Mouse (Mus musculus) kidney, postnatal 36 days (tissue): Measurements from ENCODE around the gene Zcchc9.

Experiments used
- DNase-seq, 2 experiments: peaks; one replicate each; pipeline ENCODE4 v3.0.0; 2021 to 2022; ENCODE audit warnings: mixed read lengths in 2 of 2

Gene Zcchc9

GRCm38 (mm10) chr13:91807155-91807839, at the start of gene Zcchc9:
TSS of gene Zcchc9 (minus strand) at chr13:91807705.
- peak; percentile 92 to 93 for DNase-seq

- DNase-seq: no peak
These were observed 46.9 kb upstream of the Zcchc9 start for GRCm38 (mm10) chr13:91854412-91854811.

DNA sequence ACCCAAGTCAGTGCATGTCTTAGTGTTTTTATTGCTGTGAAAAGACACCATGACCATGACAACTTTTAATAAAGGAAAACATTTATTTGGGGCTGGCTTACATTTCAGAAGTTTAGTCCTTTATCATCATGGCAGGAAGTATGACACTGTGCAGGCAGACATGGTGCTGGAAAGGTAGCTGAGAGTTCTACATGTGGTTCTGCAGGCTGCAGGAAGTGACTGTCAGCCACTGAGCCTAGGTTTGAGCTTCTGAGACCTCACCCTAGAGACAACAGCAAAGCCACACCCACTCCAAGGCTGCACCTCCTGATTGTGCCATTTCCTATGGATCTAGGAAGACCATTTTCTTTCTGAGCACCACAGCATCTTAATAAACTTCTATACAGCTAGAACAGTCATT, 20.4 kb upstream of the Zcchc9 start:
- no peak for DNase-seq

DNA sequence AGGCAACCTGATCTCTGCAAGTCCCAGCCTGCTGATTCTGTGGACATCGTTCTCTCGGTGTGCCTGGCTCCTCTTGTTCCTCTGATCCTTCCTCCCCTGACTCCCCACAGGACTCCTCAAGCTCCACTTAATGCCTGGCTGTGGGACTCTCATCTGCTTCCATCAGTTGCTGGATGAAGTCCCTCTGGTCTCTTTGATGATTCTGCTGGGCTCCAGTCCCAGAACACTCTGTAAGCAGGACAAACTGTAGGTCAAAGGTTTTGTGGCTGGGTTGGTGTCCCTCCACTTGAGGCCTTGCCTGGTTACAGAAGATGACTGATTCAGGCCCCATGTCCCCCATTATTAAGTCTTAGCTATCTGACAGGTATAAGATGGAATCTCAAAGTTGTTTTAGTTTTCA, 18.6 kb upstream of the Zcchc9 start:
- no peak for DNase-seq

- no peak for DNase-seq
These were observed 17.5 kb upstream of the Zcchc9 start for GRCm38 (mm10) chr13:91824845-91825550.

GRCm38 (mm10) chr13:91823735-91824134, 16.2 kb upstream of the Zcchc9 start:
- no peak for DNase-seq

- DNase-seq: no peak
These were observed 7.2 kb upstream of the Zcchc9 start for GRCm38 (mm10) chr13:91814670-91815069.

DNA sequence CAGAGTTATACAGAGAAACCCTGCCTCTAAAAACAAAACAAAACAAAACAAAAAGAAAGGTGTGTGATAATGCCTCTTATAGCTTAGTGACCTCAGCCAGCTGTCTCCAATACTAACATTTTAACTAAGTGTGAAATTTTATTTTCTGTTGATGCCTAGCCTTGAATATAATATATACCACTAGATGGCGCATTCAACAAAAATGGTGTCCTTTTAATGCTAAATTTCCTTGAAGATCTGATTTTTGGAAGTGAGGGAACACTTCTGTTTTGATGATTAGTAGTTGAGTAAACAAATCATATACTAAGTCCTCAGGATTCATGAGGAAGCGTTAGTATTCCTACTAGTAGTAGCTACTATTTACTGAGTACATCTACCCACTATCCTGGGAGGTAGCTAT, 2.0 kb upstream of the Zcchc9 start:
- DNase-seq: no peak

- DNase-seq: no peak
These were observed 520 bp upstream of the Zcchc9 start for GRCm38 (mm10) chr13:91807874-91808575.

GRCm38 (mm10) chr13:91801726-91802125, 5.8 kb downstream of the Zcchc9 start:
- no peak for DNase-seq

DNA sequence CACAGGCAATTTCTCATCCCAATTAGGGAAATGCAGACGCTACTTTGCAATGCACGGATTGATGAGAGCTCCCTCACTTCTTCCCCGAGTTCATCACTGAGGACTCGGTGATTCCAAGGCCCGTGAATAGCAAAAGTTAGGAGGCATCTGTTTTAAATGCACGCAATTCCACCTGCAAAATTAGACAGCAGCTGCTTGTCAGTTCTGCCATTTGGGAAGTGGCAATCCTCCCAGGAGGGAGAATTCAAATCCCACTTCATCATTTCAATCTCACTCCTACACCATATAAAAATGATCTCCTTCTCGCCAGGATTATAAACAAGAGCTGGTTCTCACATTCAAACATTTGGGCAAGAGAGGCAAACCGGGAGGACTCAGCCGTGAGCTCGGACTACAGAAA, 10.1 kb downstream of the Zcchc9 start:
- DNase-seq: no peak

DNA sequence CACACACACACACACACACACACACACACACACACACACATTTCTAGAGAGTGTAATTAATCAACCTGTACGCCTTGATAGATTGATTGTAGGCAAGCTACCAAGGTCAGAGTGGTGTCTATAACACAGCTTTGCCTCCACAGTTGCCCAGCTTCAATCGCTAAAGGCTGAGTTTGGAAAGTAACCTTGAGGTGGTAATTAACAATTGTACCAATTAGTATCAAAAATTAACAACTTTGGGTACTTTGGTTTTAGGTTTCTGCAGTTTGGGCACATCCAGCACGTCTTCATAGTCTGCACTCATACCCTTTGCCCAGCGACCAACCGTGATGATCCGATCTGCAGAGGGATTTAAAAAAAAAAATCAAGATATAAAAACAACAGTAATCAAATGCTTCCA, 10.6 kb downstream of the Zcchc9 start:
- DNase-seq: peak; percentile 12 to 33

- no peak for DNase-seq
These were observed 11.5 kb downstream of the Zcchc9 start for GRCm38 (mm10) chr13:91796003-91796402.

DNA sequence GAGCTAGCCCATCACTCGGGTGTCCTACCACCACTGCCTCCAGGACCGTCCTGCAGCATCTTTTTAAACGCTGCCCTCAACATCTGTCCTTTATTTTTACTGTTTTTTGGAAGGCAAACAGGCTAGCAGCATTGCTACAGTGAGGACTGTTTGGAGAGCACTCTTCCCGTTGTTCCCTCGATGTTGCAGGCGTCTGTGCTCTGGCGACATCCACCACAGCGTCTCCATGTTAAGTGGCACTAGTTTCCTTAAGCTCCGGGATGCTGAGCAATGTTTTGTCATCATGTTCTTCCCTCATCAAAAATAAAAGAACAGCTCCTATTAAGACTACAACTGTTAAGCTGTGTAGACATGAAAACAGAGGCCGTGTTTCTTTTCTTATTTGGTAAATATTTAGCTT, 11.9 kb downstream of the Zcchc9 start:
- DNase-seq: no peak

- DNase-seq: peak in 1 of 2 experiments; percentile 64
These were observed 12.5 kb downstream of the Zcchc9 start for GRCm38 (mm10) chr13:91794926-91795436.

- no peak for DNase-seq
These were observed 15.5 kb downstream of the Zcchc9 start for GRCm38 (mm10) chr13:91792035-91792434.

- no peak for DNase-seq
These were observed 27.6 kb downstream of the Zcchc9 start for GRCm38 (mm10) chr13:91779892-91780291.

DNA sequence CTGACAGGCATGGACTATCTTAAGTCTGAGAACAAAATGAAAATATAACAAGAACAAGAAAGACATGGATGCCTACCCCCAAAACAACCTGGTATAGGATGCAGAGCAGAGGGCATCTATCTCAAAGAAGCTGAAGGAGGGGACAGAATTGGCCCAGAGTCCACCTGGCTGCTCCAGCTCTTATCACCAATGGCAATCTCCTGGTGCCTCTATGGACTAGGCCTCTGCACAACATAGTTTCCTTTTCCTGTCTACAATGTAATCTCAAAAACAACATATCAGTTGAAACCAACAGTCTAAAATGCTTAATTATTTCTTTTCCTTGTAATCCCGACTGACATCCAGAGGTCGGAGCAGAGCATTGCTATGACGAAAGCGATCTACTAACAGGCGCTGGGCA, 29.4 kb downstream of the Zcchc9 start:
- no peak for DNase-seq

DNA sequence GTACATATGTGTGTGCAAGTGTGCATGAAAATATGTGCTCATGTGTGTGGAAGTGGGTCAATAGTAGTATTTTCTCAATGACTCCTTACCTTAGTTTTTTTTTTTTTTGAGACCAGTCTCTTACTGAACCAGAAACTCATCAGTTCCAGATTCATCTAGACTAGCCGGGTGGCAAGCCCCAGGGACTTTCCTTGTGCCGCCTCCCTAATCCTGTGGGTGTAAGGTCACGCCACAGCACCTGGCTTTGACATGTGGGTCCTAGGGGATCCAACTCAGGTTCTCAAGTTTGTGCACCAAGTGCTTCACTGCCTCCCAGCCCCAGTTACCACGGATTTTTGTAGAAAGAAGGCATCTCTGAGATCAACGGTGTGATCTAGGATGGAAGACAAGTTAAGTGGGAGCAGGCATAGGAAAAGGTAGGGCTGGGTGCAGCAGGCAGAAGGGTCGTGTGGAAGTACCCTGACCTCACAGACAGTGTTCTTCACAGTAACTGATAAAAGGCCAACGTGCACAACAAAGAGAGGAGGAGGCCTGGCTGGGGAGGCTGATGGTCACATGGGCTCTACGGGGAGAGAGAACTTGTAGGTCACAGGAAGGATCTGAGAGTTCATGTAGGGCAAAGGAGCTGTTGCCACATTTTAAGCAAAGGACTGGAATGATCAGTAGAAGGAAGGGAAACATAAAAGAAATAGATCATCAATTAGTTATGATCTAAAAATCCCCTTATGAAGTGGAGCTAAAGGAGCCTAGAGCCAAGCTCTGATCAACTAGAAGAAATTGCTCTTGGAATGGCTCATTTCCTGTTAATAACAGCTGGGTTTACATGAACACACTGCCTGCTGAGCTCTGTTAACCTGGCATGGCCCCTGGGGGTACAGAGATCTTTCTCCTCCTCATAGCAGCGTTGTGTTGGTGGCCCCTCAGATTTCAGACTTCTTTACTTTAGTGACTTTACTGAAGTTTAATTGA, 38.5 kb downstream of the Zcchc9 start:
- no peak for DNase-seq

DNA sequence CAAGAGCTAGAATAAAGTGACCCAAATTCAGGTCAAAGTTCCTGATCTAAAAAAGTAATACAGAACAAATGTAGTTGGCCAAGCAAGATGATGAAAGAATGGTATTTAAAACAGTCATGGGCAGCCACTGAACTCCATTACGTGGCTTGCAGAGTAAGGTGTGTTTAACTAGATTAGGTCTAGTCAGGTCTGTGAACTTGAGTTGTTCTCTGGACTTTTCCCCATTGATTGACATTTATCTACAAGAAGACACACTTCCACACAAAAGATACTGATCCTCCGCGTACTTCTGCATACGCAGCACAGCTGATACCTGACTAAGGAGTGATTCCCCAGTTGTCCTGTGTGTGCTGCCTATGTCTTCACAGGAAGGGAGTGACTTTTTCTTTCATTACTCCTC, 41.9 kb downstream of the Zcchc9 start:
- DNase-seq: no peak

DNA sequence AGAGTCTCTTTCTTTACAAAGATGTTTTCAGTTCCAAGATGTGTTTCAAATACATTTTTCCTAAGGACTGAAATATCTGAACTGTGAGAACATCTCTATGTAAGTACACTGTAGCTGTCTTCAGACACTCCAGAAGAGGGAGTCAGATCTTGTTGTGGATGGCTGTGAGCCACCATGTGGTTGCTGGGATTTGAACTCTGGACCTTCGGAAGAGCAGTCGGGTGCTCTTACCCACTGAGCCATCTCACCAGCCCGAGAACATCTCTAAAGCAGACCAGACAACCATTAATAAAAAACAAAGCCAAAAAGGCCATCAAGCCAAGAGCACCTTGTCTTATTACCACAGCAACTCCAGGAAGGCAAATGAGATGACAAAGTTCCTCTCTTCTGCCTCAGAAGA, 43.9 kb downstream of the Zcchc9 start:
- DNase-seq: peak in 1 of 2 experiments; percentile 32

DNA sequence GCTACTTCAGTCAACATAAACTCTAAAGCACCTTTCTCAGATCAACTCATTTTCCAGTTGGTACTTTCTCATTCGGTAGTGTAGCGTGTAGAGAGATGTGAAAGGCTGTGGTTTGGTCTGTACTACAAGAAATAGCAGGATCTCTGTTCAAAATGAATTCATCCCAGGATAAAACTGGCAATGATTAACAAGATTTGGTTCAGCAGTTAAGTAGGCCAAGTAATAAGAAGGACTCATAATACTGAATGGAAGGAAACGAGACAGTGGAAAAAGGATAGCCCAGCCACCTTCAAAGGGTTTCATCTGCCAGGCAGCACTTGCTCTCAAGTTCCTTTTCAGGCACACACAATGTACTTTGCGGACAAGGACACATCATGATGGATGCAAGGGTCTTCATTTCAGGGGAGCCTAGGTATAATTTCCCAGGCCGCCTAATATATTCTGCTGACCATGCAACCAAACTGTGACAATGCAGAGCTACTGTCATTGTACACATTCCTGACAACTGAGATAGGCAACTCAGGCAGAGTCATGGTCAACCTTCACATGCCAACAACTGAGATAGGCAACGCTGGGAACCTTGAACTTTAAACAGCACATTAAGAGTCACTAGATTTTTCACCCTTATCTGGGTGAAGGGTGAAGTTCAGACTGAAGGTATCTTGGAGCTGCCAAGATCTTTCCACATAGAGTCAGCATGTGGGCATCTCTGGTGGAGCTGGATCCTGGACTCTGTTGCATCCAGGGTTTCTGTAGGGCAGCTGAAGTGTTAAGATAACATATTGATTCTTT, 45.7 kb downstream of the Zcchc9 start:
- DNase-seq: peak; percentile 32 to 75
